Mouse (Mus musculus): Measurements from ENCODE around the gene Rpl27.

DNA sequence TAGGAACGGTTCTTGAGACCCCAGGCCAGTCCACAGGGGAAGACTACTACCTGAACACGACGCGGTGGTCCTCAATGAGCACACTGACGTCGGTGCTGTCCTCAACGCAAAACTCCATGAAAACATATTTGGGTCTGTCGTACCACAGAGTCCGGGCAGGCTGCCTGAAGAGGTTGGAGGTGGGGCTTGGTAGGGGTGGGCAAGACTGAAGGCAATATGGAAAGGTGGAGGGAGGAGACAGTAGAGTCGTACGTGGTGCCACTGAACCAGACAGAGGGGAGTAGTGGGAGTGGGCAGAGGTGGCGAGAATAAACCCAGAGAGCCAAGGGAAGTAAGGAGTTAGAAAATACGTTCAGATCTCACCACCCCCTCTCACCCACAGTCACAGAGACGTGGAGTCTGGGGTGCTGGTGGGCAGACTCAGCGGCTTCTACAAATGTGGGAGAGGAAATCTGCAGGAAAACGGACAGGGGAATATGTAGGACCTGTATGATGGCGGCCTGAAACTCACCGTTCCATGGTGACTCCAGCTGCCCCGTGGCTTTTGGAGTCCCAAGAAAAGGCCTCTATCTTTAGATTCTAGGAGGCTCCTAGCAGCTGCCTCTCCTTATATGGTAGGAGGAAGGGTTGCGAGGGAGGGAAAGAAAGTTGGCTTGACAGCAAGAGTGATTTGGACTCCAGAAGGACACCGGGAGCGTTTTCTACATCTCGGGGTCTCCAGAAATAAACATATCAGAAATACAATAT lies 17.8 kb upstream of the Rpl27 start, which contains the start of gene Gm27029:
- TF ChIP-seq CTCF (IDR thresholded peaks at IDR 0.05; ENCODE audit: extremely low read depth, insufficient read length, insufficient replicate concordance, low read depth, low read length) (no peak), POLR2A (IDR thresholded peaks at IDR 0.05; ENCODE audit: low read depth, low read length) (no peak)
